Mouse (Mus musculus) midbrain, embryonic 11.5 days (tissue): ENCODE measurements around the gene Gm15217. TPM values are rescaled to one million over a fixed set of nuclear protein-coding genes. Genes with fewer than 3 reads are reported as not detected.
A peak's percentile ranks its signal among the peaks of the same experiment; 100 is the strongest.

Source experiments
- ATAC-seq: fragments of 200-750 bp; cut with Nextera tagmentation; 2 replicates; pipeline ENCODE4 v1.8.0; 2017; ENCODE audit warnings: moderate TSS enrichment, moderate library complexity; ENCODE audit not compliant: low FRiP score
- DNase-seq: peaks from one replicate; pipeline ENCODE4 v3.0.0; 2015; ENCODE audit warnings: low spot score; ENCODE audit errors: missing footprints
- H3K27ac ChIP-seq: fragments of 300-500 bp; sonication (generic); 2 replicates; pipeline ENCODE4 v1.5.1; 2014; ENCODE audit warnings: low read depth, low read length
- H3K27me3 ChIP-seq: fragments of 300-500 bp; sonication (generic); 2 replicates; pipeline ENCODE4 v1.6.1; 2014; ENCODE audit warnings: mild to moderate bottlenecking, low read length, moderate library complexity, mixed read lengths; ENCODE audit not compliant: control insufficient read depth, insufficient read depth
- H3K36me3 ChIP-seq: fragments of 300-500 bp; sonication (generic); 2 replicates; pipeline ENCODE4 v1.6.1; 2014; ENCODE audit warnings: mild to moderate bottlenecking, low read length, moderate library complexity, mixed read lengths; ENCODE audit not compliant: control insufficient read depth, insufficient read depth
- H3K4me1 ChIP-seq: fragments of 300-500 bp; sonication (generic); 2 replicates; pipeline ENCODE4 v1.6.1; 2014; ENCODE audit warnings: low read length; ENCODE audit not compliant: control insufficient read depth, insufficient read depth
- H3K4me2 ChIP-seq: fragments of 300-500 bp; sonication (generic); 2 replicates; pipeline ENCODE4 v1.6.1; 2014; ENCODE audit warnings: mild to moderate bottlenecking, moderate library complexity
- H3K4me3 ChIP-seq: fragments of 300-500 bp; sonication (generic); 2 replicates; pipeline ENCODE4 v1.5.1; 2014; ENCODE audit warnings: low read depth, low read length
- H3K9ac ChIP-seq: fragments of 300-500 bp; sonication (generic); 2 replicates; pipeline ENCODE4 v1.6.1; 2014; ENCODE audit warnings: low read length
- H3K9me3 ChIP-seq: fragments of 300-500 bp; sonication (generic); 2 replicates; pipeline ENCODE4 v1.6.1; 2016; ENCODE audit warnings: low read length; ENCODE audit not compliant: control insufficient read depth
- WGBS: fragments of 180-500 bp; shearing (Covaris S2); extraction: QIAGEN DNeasy Blood & Tissue Kit; methylation state at CpG from one replicate; pipeline ENCODE4 v1.1.7; 2014; 5-methylcytosine and 5-hydroxymethylcytosine counted together
- polyA plus RNA-seq: library from polyadenylated mRNA; unstranded; fragments of >200 nt; fragmentation: Nextera tagmentation; extraction: Ambion mirVana; gene quantifications from 2 replicates; pipeline ENCODE4 v1.2.1, GENCODE M21; 2014

Gene Gm15217
- polyA plus RNA-seq, 1 experiment from 2014 or later: not detected

DNA sequence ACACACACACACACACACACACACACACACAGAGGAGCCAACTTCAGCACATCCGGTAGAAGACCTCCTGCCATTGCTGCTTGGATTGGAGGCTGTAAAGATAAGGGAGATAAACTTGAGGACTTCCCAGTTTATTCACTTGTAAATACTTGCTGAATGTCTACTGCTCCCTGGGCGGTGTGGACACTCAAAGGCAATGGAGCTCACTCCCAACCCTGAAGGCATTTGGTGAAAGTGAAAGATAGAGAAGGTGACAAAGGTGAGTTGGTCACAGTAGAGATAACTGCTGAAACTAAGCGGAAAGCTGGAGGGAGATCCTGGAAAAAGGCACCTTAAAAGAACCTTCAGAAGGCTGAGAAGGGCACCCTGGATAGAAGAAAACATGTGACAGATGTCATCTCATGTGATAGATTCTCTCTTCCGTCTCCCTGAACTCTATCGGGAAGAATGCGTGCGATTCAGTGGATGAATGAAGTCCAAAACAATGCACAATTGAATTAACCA, 33.3 kb downstream of the Gm15217 start:
- H3K36me3 ChIP-seq: no peaks in the 10 kb centered on the region
- 82% methylated on average over 7 of the region's 7 CpGs for WGBS
- no peak overlapping the region for H3K27ac ChIP-seq
- H3K4me2 ChIP-seq: no peak overlapping the region
- H3K9ac ChIP-seq: no peak overlapping the region
- no peak for DNase-seq
- no peak overlapping the region for H3K4me3 ChIP-seq
- no peaks in the 10 kb centered on the region for H3K4me1 ChIP-seq
- no peaks in the 10 kb centered on the region for H3K27me3 ChIP-seq
- H3K9me3 ChIP-seq: no peaks in the 10 kb centered on the region
- ATAC-seq: no peak

DNA sequence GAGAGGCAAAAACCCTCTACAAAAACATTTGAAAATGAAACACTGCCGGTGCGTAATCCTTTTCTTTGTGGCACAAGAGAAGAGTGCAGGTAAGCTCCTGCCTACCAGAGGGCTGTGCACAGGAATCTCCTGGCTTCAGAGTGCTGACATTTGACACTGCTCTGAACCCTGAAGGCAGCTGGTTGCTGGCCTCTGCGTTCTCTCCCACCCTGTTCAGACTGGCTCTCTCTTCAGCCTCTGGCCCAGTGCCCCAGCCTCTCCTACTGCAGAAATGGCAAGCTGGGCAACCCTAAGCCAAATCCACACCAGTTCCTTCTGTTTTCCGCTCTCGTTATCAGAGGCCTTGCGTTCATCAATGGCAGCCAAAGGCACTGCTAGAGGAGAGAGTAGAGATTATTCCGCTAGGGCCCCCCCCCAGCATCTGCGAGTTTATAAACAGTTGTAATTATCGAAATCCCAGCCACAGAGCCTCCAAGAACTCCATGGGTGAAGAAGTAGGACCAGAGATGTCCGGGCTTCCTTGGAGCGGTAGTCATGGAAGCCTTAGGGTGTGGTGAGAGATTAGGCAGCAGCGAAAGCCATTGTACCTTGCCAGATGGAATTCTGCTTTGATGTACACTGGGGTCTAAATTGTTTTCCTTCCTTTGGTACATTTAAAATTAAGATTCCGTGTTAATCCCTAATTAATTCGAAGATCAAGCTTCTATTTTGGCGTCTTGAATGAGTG, 39.3 kb downstream of the Gm15217 start:
- no peaks in the 10 kb centered on the region for H3K9me3 ChIP-seq
- no peak overlapping the region for H3K4me2 ChIP-seq
- H3K9ac ChIP-seq: no peak overlapping the region
- ATAC-seq (no peak), DNase-seq (peak; percentile 82)
- peaks cover 3% of the 10 kb centered on the region; the same call in 1 of the 2 replicates for H3K4me1 ChIP-seq
- no peaks in the 10 kb centered on the region for H3K36me3 ChIP-seq
- H3K4me3 ChIP-seq: no peak overlapping the region
- H3K27me3 ChIP-seq: no peaks in the 10 kb centered on the region
- no peak overlapping the region for H3K27ac ChIP-seq
- WGBS: 57% methylated on average over 15 of the region's 15 CpGs

DNA sequence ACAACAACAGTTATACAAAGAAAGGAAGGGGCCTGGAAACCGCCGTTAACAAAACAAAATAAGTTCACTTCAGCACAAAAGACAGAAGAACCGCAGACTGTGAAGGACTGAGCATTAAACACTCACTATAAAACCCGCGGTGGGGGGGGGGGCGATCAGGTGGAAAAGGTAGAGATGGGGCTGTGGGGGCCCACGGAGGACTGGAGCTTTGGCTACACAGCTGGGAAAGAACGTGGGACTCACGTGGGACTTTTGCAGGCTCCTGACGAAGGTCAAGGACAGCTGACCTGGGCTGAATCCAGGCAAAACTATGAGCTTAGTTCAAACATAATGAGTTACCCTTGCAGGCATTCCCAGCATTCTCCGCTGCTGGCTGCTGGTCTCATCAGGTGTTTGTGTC, 40.1 kb downstream of the Gm15217 start:
- Histone ChIP-seq H3K4me2 (no peak overlapping the region), H3K27ac (no peak overlapping the region), H3K36me3 (no peaks in the 10 kb centered on the region), H3K4me1 (peaks cover 3% of the 10 kb centered on the region; the same call in 1 of the 2 replicates), H3K27me3 (no peaks in the 10 kb centered on the region), H3K9me3 (no peaks in the 10 kb centered on the region), H3K9ac (no peak overlapping the region), H3K4me3 (no peak overlapping the region)
- DNase-seq (peak; percentile 73), ATAC-seq (0 out of 2 replicates have a peak, but pooled peaks have one; percentile 11)
- WGBS: 38% methylated on average over 11 of the region's 11 CpGs

DNA sequence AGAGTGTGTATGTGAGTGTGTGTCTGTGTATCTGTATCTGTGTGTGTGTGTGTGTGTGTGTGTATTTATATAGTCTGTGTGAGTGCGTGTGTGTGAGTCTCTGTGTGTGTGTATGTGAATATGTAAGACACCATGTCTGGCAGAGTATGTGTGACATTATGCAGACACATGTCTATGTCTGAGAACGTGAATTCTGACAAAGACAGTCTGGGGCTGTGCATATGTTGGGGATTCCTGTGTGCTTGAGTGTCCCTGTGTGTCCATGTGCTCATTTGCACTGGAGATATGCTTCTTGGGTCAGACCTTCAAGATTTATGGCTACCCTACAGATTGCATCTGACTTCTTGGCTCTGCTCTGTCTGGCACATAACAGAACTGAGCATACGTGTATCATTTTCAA, 42.6 kb downstream of the Gm15217 start:
- Histone ChIP-seq H3K9ac (no peak overlapping the region), H3K4me3 (no peak overlapping the region), H3K4me1 (peaks cover 3% of the 10 kb centered on the region; the same call in 1 of the 2 replicates), H3K36me3 (no peaks in the 10 kb centered on the region), H3K9me3 (no peaks in the 10 kb centered on the region), H3K27me3 (no peaks in the 10 kb centered on the region), H3K27ac (no peak overlapping the region), H3K4me2 (no peak overlapping the region)
- ATAC-seq: no peak
- 93% methylated on average over 3 of the region's 3 CpGs for WGBS
- DNase-seq: peak; percentile 2

DNA sequence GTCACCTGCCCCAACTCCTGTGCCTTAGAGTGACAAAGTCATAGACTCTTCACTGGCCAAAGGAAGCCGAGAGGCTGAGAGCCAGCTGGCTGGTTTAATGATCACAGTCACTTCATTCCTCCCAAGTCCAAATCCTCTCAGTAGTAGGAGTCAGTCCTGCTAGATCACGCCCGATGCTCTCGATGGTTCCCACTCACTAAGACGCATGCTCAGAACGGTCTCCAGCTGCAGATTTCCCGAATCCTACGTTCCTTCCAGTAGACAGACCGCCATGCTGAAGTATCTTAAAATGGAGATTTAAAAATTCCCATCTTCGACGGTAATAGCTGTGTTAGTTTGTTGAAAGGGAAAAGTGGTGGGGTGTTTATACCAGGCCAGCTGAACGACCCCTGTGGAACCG, 48.0 kb downstream of the Gm15217 start:
- ATAC-seq: no peak
- Histone ChIP-seq H3K9me3 (no peaks in the 10 kb centered on the region), H3K27me3 (no peaks in the 10 kb centered on the region), H3K4me1 (no peaks in the 10 kb centered on the region), H3K4me3 (no peak overlapping the region), H3K36me3 (no peaks in the 10 kb centered on the region), H3K4me2 (no peak overlapping the region), H3K9ac (no peak overlapping the region), H3K27ac (no peak overlapping the region)
- 94% methylated on average over 13 of the region's 13 CpGs for WGBS
- DNase-seq: peak; percentile 39

DNA sequence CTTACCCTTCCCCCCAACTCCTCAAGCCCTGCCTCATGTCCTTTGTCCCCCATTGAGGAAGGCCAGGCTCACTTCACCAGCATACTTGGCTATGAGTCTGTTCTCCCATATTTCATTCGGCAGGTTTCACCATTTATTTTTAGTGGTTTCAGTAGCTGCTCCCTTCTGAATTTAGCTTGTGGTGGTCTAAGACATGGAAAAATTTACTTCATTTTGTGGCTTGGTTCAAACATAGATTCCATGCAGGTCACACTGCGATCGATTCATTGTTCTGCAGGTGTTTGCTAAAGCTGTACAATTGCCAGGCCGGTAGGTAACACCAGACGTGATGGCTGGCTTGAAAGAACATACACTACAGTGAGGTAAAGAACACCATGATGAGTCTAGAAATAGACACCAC, 51.0 kb downstream of the Gm15217 start:
- Histone ChIP-seq H3K4me1 (no peaks in the 10 kb centered on the region), H3K36me3 (no peaks in the 10 kb centered on the region), H3K4me2 (no peak overlapping the region), H3K4me3 (no peak overlapping the region), H3K9me3 (no peaks in the 10 kb centered on the region), H3K27me3 (no peaks in the 10 kb centered on the region), H3K27ac (no peak overlapping the region), H3K9ac (no peak overlapping the region)
- ATAC-seq (no peak), DNase-seq (peak; percentile 57)
- 94% methylated on average over 5 of the region's 5 CpGs for WGBS

Other genes starting within 250 kb of the Gm15217 start
- gene Bmp4, start 11.3 kb downstream of the Gm15217 start, polyA plus RNA-seq: 4.7 and 6.8 TPM in 2 replicates